Mouse (Mus musculus): ENCODE measurements around the gene Timm29. TPM values are rescaled to one million over a fixed set of nuclear protein-coding genes. Genes with fewer than 3 reads are reported as not detected.
A peak's percentile ranks its signal among the peaks of the same experiment; 100 is the strongest.

Timm29 gene
- polyA plus RNA-seq (2012; rRNA removed) (35.5 and 40.8 TPM in 2 replicates), polyA plus RNA-seq (2014; fragmentation: Nextera tagmentation; extraction: Ambion mirVana) (39.8 and 43.0 TPM in 2 replicates)

DNA sequence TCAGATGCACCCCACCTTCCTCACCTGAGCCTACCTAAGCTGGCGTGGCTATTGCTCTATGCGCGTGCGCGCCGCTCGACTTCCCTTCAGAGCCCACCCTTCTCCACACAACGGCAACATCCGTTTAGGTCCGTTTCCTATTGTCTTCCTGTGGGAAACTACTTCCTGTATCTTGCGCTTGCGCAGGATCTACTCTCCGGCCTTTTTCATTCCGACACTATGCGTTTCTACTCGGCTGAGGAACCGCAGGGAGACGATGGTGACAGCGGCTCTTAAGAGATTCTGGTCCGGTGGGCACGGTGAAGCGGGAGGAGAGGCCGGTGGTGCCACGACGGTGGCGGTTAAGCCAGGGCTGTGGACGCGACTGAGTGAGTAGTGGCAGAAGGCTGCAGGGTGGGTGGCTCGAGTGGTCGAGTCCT lies at the start of gene Timm29, which contains the start of gene Yipf2:
Gene Timm29, plus strand, starts transcription at position 20 of the 419 bp plus-strand sequence.
Gene Yipf2, minus strand, starts transcription at position 126 of the 419 bp plus-strand sequence.
- Histone ChIP-seq H3K9me3 (ENCODE audit: control insufficient read depth, low read length) (no peaks in the 10 kb centered on the region), H3K4me3 (replicated peaks; ENCODE audit: low read length) (peak within 1 kb of the TSS; percentile 90), H3K27me3 (ENCODE audit: control insufficient read depth, insufficient read depth, low read length) (no peaks in the 10 kb centered on the region), H3K4me2 (replicated peaks; ENCODE audit: low read depth, low read length, severe bottlenecking) (peak within 1 kb of the TSS; percentile 84), H3K36me3 (ENCODE audit: control insufficient read depth, insufficient read depth, low read length) (peaks cover 55% of the 10 kb centered on the region), H3K4me1 (ENCODE audit: control insufficient read depth, insufficient read depth, low read length) (peaks cover 15% of the 10 kb centered on the region; the same call in 1 of the 2 replicates), H3K27ac (replicated peaks; ENCODE audit: low read depth, low read length) (peak within 1 kb of the TSS; percentile 71), H3K9ac (ENCODE audit: low read depth, low read length, severe bottlenecking) (peak within 1 kb of the TSS; percentile 88)
- peak; percentile 98 for DNase-seq (ENCODE audit: low spot score)
- WGBS: under 1% methylated on average over 30 of the region's 30 CpGs
- ATAC-seq (ENCODE audit: low FRiP score, low read depth): peak; percentile 90
- no peak for TF ChIP-seq POLR2A (IDR thresholded peaks at IDR 0.05; ENCODE audit: borderline replicate concordance, extremely low read depth, insufficient read depth, insufficient read length)

DNA sequence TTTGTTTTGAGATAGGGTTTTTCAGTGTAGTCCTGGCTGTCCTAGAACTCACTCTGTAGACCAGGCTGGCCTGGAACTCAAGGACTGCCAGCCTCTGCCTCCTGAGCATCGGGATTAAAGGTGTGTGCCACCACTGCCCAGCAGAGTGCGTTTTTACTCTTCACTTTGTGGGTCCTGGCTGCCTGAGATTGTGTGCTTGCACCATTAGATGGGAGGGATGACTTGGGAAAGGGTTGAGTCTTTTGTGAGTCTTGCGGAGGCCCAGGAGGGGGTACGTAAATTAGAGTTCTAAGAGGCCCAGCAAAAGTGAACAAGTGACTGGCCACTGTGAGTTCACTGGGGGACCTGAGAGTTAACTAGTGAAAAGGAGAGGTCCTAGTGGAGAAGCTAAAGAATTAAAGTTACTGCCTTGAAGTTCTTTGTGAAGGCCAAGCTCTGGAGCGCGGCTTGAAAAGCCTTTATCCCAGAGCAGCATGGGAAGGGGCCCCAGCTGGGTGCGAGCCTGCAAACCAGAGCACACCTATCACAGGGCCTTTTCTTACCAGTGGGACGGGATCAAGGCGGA lies 47.1 kb upstream of the Timm29 start:
- peak; percentile 45; the same call in 1 of the 2 replicates for TF ChIP-seq POLR2A (IDR thresholded peaks at IDR 0.05; ENCODE audit: borderline replicate concordance, extremely low read depth, insufficient read depth, insufficient read length)
- Histone ChIP-seq H3K27me3 (ENCODE audit: control insufficient read depth, insufficient read depth, low read length) (no peaks in the 10 kb centered on the region), H3K9me3 (ENCODE audit: control insufficient read depth, low read length) (no peaks in the 10 kb centered on the region), H3K27ac (replicated peaks; ENCODE audit: low read depth, low read length) (peak overlapping the region; percentile 99), H3K4me2 (replicated peaks; ENCODE audit: low read depth, low read length, severe bottlenecking) (peak overlapping the region; percentile 50), H3K9ac (ENCODE audit: low read depth, low read length, severe bottlenecking) (peak overlapping the region; percentile 41), H3K4me1 (ENCODE audit: control insufficient read depth, insufficient read depth, low read length) (peaks cover 21% of the 10 kb centered on the region), H3K4me3 (replicated peaks; ENCODE audit: low read length) (peak overlapping the region; percentile 88), H3K36me3 (ENCODE audit: control insufficient read depth, insufficient read depth, low read length) (peaks cover 7% of the 10 kb centered on the region; the same call in 1 of the 2 replicates)
- ATAC-seq (ENCODE audit: low FRiP score, low read depth) (peak; percentile 76), DNase-seq (ENCODE audit: low spot score) (no peak)
- 8% methylated on average over 9 of the region's 9 CpGs for WGBS

DNA sequence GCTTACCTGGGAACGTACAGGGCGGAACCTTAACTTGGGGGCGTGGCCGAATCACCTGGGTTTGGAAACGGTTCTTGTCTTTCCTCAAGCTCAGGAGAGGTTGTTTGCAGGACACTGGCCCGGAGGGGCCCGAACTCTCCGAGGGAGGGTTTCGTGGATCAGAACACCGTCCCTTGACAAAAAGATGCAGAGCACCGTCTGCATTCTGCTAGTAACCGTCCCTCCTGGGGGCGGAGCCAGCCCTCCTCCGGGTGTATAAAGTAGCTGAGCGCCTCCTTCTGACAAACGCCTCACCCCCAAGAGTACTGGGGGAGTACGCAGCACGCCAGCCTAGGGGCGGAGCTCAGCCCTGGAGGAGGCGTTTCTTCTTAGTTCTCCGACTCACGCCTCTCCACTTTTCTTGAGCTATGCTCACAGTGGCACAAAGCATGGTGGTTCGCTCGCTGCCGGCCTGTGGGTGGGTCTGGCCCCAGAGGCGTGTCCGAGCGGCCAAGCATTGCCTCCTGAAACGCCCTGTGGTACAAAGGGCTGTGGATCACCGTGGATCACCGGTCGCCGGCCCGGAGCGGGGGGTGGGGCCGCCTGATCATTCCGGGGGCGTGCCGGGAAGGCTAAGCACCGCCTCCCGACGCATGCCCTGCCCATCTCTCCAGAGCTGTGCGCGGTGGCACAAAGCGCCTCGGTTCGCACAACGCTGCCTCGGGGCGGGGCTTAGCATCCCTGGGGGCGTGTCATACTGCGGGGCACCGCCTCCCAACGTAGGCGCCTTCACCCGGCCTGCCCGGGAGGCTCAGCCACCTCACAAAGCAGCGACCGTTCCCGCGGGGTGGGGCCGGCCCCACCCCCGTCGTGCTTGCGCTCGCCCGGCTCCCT lies 46.4 kb upstream of the Timm29 start:
- peak overlapping the region; percentile 88 for H3K4me3 ChIP-seq (replicated peaks; ENCODE audit: low read length)
- DNase-seq (ENCODE audit: low spot score): peak; percentile 99
- peak overlapping the region; percentile 50 for H3K4me2 ChIP-seq (replicated peaks; ENCODE audit: low read depth, low read length, severe bottlenecking)
- ATAC-seq (ENCODE audit: low FRiP score, low read depth): peak; percentile 93
- peak; percentile 37; the same call in 1 of the 2 replicates for TF ChIP-seq POLR2A (IDR thresholded peaks at IDR 0.05; ENCODE audit: borderline replicate concordance, extremely low read depth, insufficient read depth, insufficient read length)
- H3K27ac ChIP-seq (replicated peaks; ENCODE audit: low read depth, low read length): peak overlapping the region; percentile 99
- WGBS: under 1% methylated on average over 45 of the region's 67 CpGs
- peak overlapping the region; percentile 41 for H3K9ac ChIP-seq (ENCODE audit: low read depth, low read length, severe bottlenecking)
- H3K27me3 ChIP-seq (ENCODE audit: control insufficient read depth, insufficient read depth, low read length): no peaks in the 10 kb centered on the region
- no peaks in the 10 kb centered on the region for H3K9me3 ChIP-seq (ENCODE audit: control insufficient read depth, low read length)
- peaks cover 14% of the 10 kb centered on the region; the same call in 1 of the 2 replicates for H3K36me3 ChIP-seq (ENCODE audit: control insufficient read depth, insufficient read depth, low read length)
- H3K4me1 ChIP-seq (ENCODE audit: control insufficient read depth, insufficient read depth, low read length): peaks cover 21% of the 10 kb centered on the region

DNA sequence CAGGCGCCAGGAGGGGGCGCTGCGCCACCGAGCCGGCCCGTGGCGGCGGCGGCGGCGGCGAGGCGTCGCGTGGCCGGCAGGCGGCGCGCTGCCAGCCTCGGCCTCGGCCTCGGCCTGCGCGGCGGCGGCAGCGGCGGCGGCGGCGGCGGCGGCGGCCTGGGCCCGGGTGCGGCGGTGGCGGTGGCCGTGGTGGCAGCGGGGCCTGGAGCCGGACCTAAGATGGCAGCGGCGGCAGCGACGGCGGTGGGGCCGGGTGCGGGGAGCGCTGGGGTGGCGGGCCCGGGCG lies 45.8 kb upstream of the Timm29 start, which contains the start of gene Carm1:
Gene Carm1, plus strand, starts transcription at position 106 of the 286 bp plus-strand sequence.
- Histone ChIP-seq H3K4me1 (ENCODE audit: control insufficient read depth, insufficient read depth, low read length) (peaks cover 21% of the 10 kb centered on the region), H3K27ac (replicated peaks; ENCODE audit: low read depth, low read length) (peak within 1 kb of the TSS; percentile 99), H3K36me3 (ENCODE audit: control insufficient read depth, insufficient read depth, low read length) (peaks cover 18% of the 10 kb centered on the region; the same call in 1 of the 2 replicates), H3K4me2 (replicated peaks; ENCODE audit: low read depth, low read length, severe bottlenecking) (peak within 1 kb of the TSS; percentile 69), H3K27me3 (ENCODE audit: control insufficient read depth, insufficient read depth, low read length) (no peaks in the 10 kb centered on the region), H3K4me3 (replicated peaks; ENCODE audit: low read length) (peak within 1 kb of the TSS; percentile 88), H3K9me3 (ENCODE audit: control insufficient read depth, low read length) (no peaks in the 10 kb centered on the region), H3K9ac (ENCODE audit: low read depth, low read length, severe bottlenecking) (peak within 1 kb of the TSS; percentile 99)
- TF ChIP-seq POLR2A (IDR thresholded peaks at IDR 0.05; ENCODE audit: borderline replicate concordance, extremely low read depth, insufficient read depth, insufficient read length): no peak
- ATAC-seq (ENCODE audit: low FRiP score, low read depth) (no peak), DNase-seq (ENCODE audit: low spot score) (no peak)
- no CpG with 5 or more reads among the region's 52 CpGs for WGBS
